22 mouse cellular contexts compared by ENCODE assay signal in genomic region chr2:74559822-74560221, GRCm38 (mm10).
"Had no signal": no experiment of that assay in that cellular context is flagged by ENCODE, and none has a peak within 500 bp of the region (broad histone marks: within the 10 kb centered on the region; RNA-seq: fewer than 3 reads in every experiment).

No protein-coding gene starts in this region.

- H3K9me3 ChIP-seq: midbrain, embryonic 10.5 days; midbrain, embryonic 13.5 days; neural tube, embryonic 13.5 days; neural tube, embryonic 15.5 days; stomach, embryonic 15.5 days had no signal

- H3K4me1 ChIP-seq: megakaryocyte, embryonic 14.5 days; neural tube, embryonic 13.5 days; neural tube, embryonic 15.5 days; stomach, embryonic 15.5 days had no signal

- H3K36me3 ChIP-seq: stomach, embryonic 15.5 days had no signal

- H3K27ac ChIP-seq: liver, embryonic 14.5 days; midbrain, embryonic 10.5 days; midbrain, embryonic 13.5 days; neural tube, embryonic 13.5 days; neural tube, embryonic 15.5 days; stomach, embryonic 15.5 days; stomach, postnatal 0 days had no signal

- H3K4me3 ChIP-seq: megakaryocyte, embryonic 14.5 days; midbrain, embryonic 10.5 days; midbrain, embryonic 13.5 days; myocyte; neural tube, embryonic 13.5 days; neural tube, embryonic 15.5 days; stomach, embryonic 15.5 days had no signal

- H3K9ac ChIP-seq: liver, embryonic 14.5 days; lung, embryonic 14.5 days; midbrain, embryonic 13.5 days; neural tube, embryonic 13.5 days; neural tube, embryonic 15.5 days; stomach, embryonic 15.5 days had no signal

- DNase-seq: lung, adult 18-20 months; lung, embryonic 14.5 days; lung, postnatal 10 days; lung, postnatal 4 days; retina, postnatal 1 day; right cerebral cortex, adult 18-20 months; right cerebral cortex, postnatal 25 days; right cerebral cortex, postnatal 4 days; spleen, adult 18-20 months; thymus, adult 2 months; thymus, postnatal 25 days; thymus, postnatal 4 days had no signal

- ATAC-seq: midbrain, embryonic 13.5 days; midbrain, embryonic 16.5 days had no signal

- H3K27me3 ChIP-seq: megakaryocyte, embryonic 14.5 days; midbrain, embryonic 13.5 days; neural tube, embryonic 13.5 days; neural tube, embryonic 15.5 days; stomach, embryonic 15.5 days had no signal
